Mouse (Mus musculus): ENCODE measurements around the gene Ivl. TPM values are rescaled to one million over a fixed set of nuclear protein-coding genes. Genes with fewer than 3 reads are reported as not detected.

Ivl gene
- polyA plus RNA-seq (2011; ENCODE audit: insufficient read depth, insufficient read length, low replicate concordance, missing spikeins) = not detected in 2 replicates

DNA sequence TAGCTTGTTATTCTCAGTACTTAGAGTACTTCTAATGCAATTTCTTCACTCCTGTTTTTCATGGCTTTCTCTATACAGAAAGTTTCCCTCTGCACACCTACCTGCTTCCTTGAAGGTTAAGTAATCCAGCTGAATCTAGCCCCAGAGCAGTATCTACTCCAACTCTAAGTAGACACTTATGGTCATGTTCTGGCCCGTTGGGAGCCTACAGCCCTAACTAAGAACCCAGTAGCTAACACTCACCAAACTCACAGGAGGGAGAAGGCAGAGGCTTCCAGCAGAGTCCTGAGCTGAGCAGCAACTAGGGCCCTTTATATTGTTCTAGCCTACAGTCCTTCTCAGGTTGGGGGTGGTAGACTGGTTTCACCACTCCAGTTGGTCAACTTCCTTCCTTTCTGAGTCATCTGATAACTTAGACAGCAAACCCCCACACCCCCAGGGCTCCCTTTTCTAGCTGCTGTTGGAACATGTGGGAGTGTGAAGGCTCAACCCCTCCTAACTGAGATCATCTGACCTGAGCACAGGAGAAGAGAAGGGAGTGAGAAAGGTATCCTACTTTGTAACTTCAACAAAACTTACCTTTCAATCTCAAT is at the start of gene Ivl:
Ivl (minus strand) TSS at position 287 of the 593 bp plus-strand sequence.
- no peak within 1 kb of the TSS for H3K27ac ChIP-seq (ENCODE audit: control insufficient read depth, insufficient read depth, low read depth, low read length, poor library complexity)
- WGBS = 40% methylated on average over 1 of the region's 1 CpGs
- no peak within 1 kb of the TSS for H3K4me3 ChIP-seq (replicated peaks; ENCODE audit: control insufficient read depth, low read depth, low read length)
- TF ChIP-seq POLR2A (IDR thresholded peaks at IDR 0.05; ENCODE audit: borderline replicate concordance, control insufficient read depth, low read depth, low read length) = no peak
- no peak for TF ChIP-seq CTCF (IDR thresholded peaks at IDR 0.05; ENCODE audit: control insufficient read depth, insufficient read depth, low read length)
- no peaks in the 10 kb centered on the region for H3K4me1 ChIP-seq (ENCODE audit: control insufficient read depth, insufficient read depth, low read length)

DNA sequence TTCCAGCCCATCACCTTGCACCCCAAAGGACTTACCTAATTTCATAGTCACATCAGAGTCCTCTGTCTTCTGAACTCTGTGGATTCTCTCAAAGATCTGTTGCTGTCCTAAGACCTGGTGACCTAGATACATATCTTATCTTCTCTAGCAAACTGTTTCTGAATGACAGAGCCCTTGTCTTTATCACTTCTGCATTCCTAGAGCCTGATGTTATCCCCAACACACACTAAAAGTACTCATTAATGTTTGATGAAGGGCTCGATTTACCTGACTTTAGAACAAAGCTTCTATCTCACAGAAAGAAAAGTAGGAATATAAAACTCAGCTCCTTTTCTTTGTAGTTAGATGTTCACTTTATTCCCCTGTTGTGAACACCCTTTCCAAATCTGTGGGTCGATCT is 48.0 kb upstream of the Ivl start, which contains the start of gene Lce6a:
Lce6a (minus strand) TSS at position 101 of the 400 bp plus-strand sequence.
- Histone ChIP-seq H3K27ac (ENCODE audit: control insufficient read depth, insufficient read depth, low read depth, low read length, poor library complexity) (no peak within 1 kb of the TSS), H3K4me3 (replicated peaks; ENCODE audit: control insufficient read depth, low read depth, low read length) (no peak within 1 kb of the TSS), H3K4me1 (ENCODE audit: control insufficient read depth, insufficient read depth, low read length) (no peaks in the 10 kb centered on the region)
- TF ChIP-seq CTCF (IDR thresholded peaks at IDR 0.05; ENCODE audit: control insufficient read depth, insufficient read depth, low read length) = no peak
- WGBS = 64% methylated on average over 2 of the region's 2 CpGs

DNA sequence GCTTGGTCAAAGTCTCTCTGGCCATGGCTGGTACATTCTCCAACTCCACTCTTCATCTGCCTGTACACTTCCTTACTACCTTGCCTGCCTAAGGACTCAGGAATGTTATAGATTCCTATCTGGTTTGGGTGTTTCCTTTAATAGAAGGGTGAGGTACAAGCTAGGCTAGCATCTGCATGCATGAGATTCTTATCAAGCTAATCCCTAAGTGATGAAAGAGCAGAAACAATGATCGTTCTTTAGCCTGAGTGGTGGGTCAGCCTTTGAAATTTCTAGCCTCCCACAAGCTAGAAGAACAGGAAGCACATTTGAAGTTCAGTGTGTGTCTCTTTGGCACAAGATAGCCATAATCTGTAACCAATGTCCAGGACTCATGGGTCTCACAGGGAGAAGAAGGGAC is 36.3 kb upstream of the Ivl start:
- Histone ChIP-seq H3K4me1 (ENCODE audit: control insufficient read depth, insufficient read depth, low read length) (no peaks in the 10 kb centered on the region), H3K4me3 (replicated peaks; ENCODE audit: control insufficient read depth, low read depth, low read length) (no peak overlapping the region), H3K27ac (ENCODE audit: control insufficient read depth, insufficient read depth, low read depth, low read length, poor library complexity) (no peak overlapping the region)
- TF ChIP-seq POLR2A (IDR thresholded peaks at IDR 0.05; ENCODE audit: borderline replicate concordance, control insufficient read depth, low read depth, low read length) = no peak
- TF ChIP-seq CTCF (IDR thresholded peaks at IDR 0.05; ENCODE audit: control insufficient read depth, insufficient read depth, low read length) = no peak
- WGBS = 36% methylated on average over 1 of the region's 1 CpGs

DNA sequence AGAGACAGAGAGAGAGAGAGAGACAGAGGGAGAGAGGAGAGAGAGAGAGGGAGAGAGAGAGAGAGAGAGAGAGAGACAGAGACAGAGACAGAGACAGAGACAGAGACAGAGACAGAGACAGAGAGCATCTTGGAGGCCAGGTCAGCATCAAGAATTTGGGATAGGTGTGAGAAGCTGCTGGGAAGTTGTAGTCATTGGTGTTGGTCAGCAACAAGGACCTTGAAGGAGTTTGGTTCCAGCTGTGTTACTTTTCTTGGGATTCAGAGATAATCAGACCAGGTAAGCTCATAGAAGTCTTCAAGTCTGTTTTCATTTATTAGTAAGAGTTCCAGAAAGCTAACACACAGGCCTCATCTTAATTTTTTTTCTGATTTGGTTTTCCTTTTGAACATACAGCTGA is 33.9 kb upstream of the Ivl start, which contains the start of gene 2210017I01Rik:
2210017I01Rik (minus strand) TSS at position 101 of the 400 bp plus-strand sequence.
- Histone ChIP-seq H3K4me1 (ENCODE audit: control insufficient read depth, insufficient read depth, low read length) (no peaks in the 10 kb centered on the region), H3K27ac (ENCODE audit: control insufficient read depth, insufficient read depth, low read depth, low read length, poor library complexity) (no peak within 1 kb of the TSS), H3K4me3 (replicated peaks; ENCODE audit: control insufficient read depth, low read depth, low read length) (no peak within 1 kb of the TSS)
- TF ChIP-seq POLR2A (IDR thresholded peaks at IDR 0.05; ENCODE audit: borderline replicate concordance, control insufficient read depth, low read depth, low read length) (no peak), CTCF (IDR thresholded peaks at IDR 0.05; ENCODE audit: control insufficient read depth, insufficient read depth, low read length) (no peak)

DNA sequence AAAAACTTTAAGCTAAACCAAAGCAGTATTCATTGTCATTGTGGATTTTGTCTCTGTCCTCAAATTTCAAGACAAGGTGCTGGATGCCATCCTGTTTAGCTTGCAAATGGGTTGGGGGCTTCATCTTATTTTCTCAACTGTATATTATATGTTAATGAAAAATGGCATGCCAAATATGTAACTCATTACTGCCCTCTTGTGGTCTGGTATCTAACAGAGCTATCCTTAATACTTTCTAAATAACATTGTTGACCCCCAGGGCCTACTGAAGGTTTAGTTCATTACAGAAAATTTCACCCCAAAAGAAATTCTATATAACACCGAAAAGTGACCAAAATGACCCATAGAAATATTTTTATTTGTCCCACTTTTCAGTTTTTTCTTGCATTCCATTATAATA is 28.6 kb upstream of the Ivl start:
- Histone ChIP-seq H3K4me1 (ENCODE audit: control insufficient read depth, insufficient read depth, low read length) (no peaks in the 10 kb centered on the region), H3K4me3 (replicated peaks; ENCODE audit: control insufficient read depth, low read depth, low read length) (no peak overlapping the region), H3K27ac (ENCODE audit: control insufficient read depth, insufficient read depth, low read depth, low read length, poor library complexity) (no peak overlapping the region)
- TF ChIP-seq POLR2A (IDR thresholded peaks at IDR 0.05; ENCODE audit: borderline replicate concordance, control insufficient read depth, low read depth, low read length) (no peak), CTCF (IDR thresholded peaks at IDR 0.05; ENCODE audit: control insufficient read depth, insufficient read depth, low read length) (no peak)
- WGBS = 40% methylated on average over 1 of the region's 1 CpGs

DNA sequence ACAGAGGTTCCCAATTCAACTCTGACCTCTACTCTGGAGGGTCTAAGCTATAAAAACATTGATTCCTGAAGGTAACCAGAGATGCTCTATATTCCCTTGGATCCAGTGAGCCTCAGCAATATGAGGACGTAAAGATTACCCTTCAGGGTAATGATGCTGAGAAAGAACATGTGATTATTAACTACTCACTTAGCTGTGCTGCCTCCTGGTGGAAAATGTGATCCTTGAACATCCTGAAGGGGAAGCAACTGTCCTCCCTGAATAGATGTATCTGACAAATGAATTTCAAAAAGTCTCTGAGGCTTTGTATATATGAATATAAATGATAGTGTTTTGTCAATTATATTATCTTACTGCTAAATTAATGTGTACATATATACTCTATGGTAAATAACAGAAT is 26.9 kb upstream of the Ivl start:
- no peaks in the 10 kb centered on the region for H3K4me1 ChIP-seq (ENCODE audit: control insufficient read depth, insufficient read depth, low read length)
- no peak overlapping the region for H3K27ac ChIP-seq (ENCODE audit: control insufficient read depth, insufficient read depth, low read depth, low read length, poor library complexity)
- WGBS = 45% methylated on average over 1 of the region's 1 CpGs
- no peak overlapping the region for H3K4me3 ChIP-seq (replicated peaks; ENCODE audit: control insufficient read depth, low read depth, low read length)
- TF ChIP-seq POLR2A (IDR thresholded peaks at IDR 0.05; ENCODE audit: borderline replicate concordance, control insufficient read depth, low read depth, low read length) (no peak), CTCF (IDR thresholded peaks at IDR 0.05; ENCODE audit: control insufficient read depth, insufficient read depth, low read length) (no peak)

DNA sequence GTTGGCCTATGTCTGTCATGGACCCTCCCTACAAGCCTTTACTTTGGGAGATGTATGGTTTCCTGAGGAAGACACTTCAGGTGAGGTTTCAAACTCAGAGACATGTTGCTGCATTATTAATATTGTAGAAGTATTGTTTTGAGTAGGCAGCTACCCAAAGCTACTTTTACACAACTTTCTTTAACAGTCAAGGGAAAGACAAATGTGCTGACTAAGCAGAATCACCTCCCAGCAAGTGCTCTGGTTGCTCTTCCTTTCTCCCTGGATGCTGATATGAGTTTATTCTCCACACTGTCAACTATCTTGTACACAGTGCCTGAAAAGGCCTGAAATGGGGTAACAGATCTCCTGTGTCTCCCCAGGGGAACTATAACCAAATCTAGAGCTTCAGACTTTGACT is 26.4 kb upstream of the Ivl start:
- no peak for TF ChIP-seq CTCF (IDR thresholded peaks at IDR 0.05; ENCODE audit: control insufficient read depth, insufficient read depth, low read length)
- TF ChIP-seq POLR2A (IDR thresholded peaks at IDR 0.05; ENCODE audit: borderline replicate concordance, control insufficient read depth, low read depth, low read length) = no peak
- H3K27ac ChIP-seq (ENCODE audit: control insufficient read depth, insufficient read depth, low read depth, low read length, poor library complexity) = no peak overlapping the region
- H3K4me3 ChIP-seq (replicated peaks; ENCODE audit: control insufficient read depth, low read depth, low read length) = no peak overlapping the region
- no peaks in the 10 kb centered on the region for H3K4me1 ChIP-seq (ENCODE audit: control insufficient read depth, insufficient read depth, low read length)

DNA sequence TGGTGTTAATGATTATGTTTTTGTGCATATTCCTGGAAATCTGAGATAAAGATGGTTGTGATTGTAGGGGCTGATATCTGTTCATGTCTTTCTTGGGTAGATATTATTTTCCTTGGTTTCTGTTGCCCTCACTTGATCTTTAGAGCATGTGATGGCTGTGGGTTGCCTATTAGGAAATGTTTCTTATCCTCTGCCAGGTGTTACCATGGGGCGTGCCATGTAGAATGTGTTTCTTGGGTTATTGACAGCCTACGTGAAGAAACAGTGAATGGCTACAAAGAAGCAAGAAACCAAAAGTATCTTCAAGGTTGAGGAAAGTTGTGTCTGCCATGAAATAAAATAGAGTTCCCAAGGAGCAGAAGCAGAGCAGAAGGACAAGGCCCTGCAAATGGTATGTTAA is 24.9 kb upstream of the Ivl start:
- H3K27ac ChIP-seq (ENCODE audit: control insufficient read depth, insufficient read depth, low read depth, low read length, poor library complexity) = no peak overlapping the region
- H3K4me1 ChIP-seq (ENCODE audit: control insufficient read depth, insufficient read depth, low read length) = no peaks in the 10 kb centered on the region
- 81% methylated on average over 2 of the region's 2 CpGs for WGBS
- TF ChIP-seq POLR2A (IDR thresholded peaks at IDR 0.05; ENCODE audit: borderline replicate concordance, control insufficient read depth, low read depth, low read length) = no peak
- no peak for TF ChIP-seq CTCF (IDR thresholded peaks at IDR 0.05; ENCODE audit: control insufficient read depth, insufficient read depth, low read length)
- H3K4me3 ChIP-seq (replicated peaks; ENCODE audit: control insufficient read depth, low read depth, low read length) = no peak overlapping the region

DNA sequence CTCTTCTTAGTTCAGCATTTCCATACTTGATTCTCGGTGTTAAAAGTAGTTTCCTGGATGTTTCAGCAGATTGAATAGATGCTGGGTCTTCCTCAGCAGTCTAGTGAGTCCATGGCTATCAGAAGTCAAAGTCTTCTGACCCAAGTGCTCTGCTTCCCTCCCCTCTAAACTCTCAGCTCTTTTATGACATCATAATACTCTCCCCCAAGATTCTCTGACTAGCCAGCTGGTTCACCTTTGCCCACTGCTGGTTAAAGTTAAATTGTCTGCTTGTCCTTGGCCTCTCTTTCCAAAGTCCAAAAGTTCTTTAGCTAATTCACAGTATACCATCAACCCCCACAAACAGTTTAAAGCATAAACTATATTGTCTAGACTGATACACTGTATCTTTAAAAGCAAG is 15.3 kb upstream of the Ivl start, which contains the start of gene Smcp:
Smcp (minus strand) TSS at position 140 of the 400 bp plus-strand sequence.
- WGBS = 38% methylated on average over 1 of the region's 1 CpGs
- TF ChIP-seq CTCF (IDR thresholded peaks at IDR 0.05; ENCODE audit: control insufficient read depth, insufficient read depth, low read length) (no peak), POLR2A (IDR thresholded peaks at IDR 0.05; ENCODE audit: borderline replicate concordance, control insufficient read depth, low read depth, low read length) (no peak)

More for the DNA sequence above, 15.3 kb upstream of the Ivl start, which contains the start of gene Smcp:
- Histone ChIP-seq H3K4me3 (replicated peaks; ENCODE audit: control insufficient read depth, low read depth, low read length) (no peak within 1 kb of the TSS), H3K27ac (ENCODE audit: control insufficient read depth, insufficient read depth, low read depth, low read length, poor library complexity) (no peak within 1 kb of the TSS), H3K4me1 (ENCODE audit: control insufficient read depth, insufficient read depth, low read length) (no peaks in the 10 kb centered on the region)

Data from bone marrow, adult 2 months (tissue).